Comparison of ENCODE assay signal across 10 mouse cellular contexts in the genomic region with DNA sequence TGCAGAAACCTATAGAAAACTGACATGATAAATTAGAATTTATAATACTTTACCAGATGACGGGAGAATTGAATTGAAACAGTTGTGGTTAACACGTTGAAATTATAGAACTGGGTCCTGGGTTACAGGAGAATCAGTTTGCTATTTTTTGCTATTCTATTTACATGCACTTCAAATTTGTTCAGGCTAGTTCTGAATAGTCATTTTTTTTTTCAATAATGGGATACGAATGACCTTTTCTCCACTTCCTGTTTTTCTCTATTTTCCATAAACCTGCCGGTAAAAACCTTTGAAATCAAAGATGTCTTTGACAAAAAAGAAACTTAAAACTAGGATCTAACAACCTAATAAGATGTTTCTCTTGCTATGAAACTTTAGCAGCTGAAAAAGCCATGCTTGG. TPM values are rescaled to one million over a fixed set of nuclear protein-coding genes. Genes with fewer than 3 reads are reported as not detected.
DNase-seq lines count a peak whose midpoint lies in the region; ATAC-seq and TF ChIP-seq lines count a peak whose summit lies in the region.
"Had no signal": no experiment of that assay in that cellular context is flagged by ENCODE, and none has a peak within 500 bp of the region (broad histone marks: within the 10 kb centered on the region; RNA-seq: fewer than 3 reads in every experiment).

No protein-coding gene starts in this region.

- no peak for TF ChIP-seq CTCF in stomach, postnatal 0 days (IDR thresholded peaks at IDR 0.05; ENCODE audit: low read depth)

- H3K4me1 ChIP-seq in heart, embryonic 16.5 days (ENCODE audit: control insufficient read depth, insufficient read depth, low read length), result peaks cover 14% of the 10 kb centered on the region
- H3K4me1 ChIP-seq in stomach, embryonic 15.5 days, result 0 out of 2 replicates have a peak, but pooled peaks cover 5% of the 10 kb centered on the region
- H3K4me1 ChIP-seq in stomach, postnatal 0 days (replicated peaks; ENCODE audit: control insufficient read depth, insufficient read depth), result no peaks in the 10 kb centered on the region
- peaks cover 31% of the 10 kb centered on the region for H3K4me1 ChIP-seq in liver, embryonic 11.5 days (replicated peaks; ENCODE audit: control insufficient read depth, insufficient read depth, low read length)
- H3K4me1 ChIP-seq: hindbrain, embryonic 13.5 days had no signal

- no peaks in the 10 kb centered on the region for H3K36me3 ChIP-seq in heart, embryonic 16.5 days (ENCODE audit: control insufficient read depth, insufficient read depth)
- no peaks in the 10 kb centered on the region for H3K36me3 ChIP-seq in stomach, embryonic 15.5 days
- no peaks in the 10 kb centered on the region for H3K36me3 ChIP-seq in stomach, postnatal 0 days (ENCODE audit: control insufficient read depth, insufficient read depth, low read length)
- H3K36me3 ChIP-seq in liver, embryonic 11.5 days (ENCODE audit: control insufficient read depth, insufficient read depth, low read length), result no peaks in the 10 kb centered on the region
- H3K36me3 ChIP-seq: embryonic facial prominence, embryonic 12.5 days; hindbrain, embryonic 13.5 days had no signal

- TF ChIP-seq EP300 in stomach, postnatal 0 days (optimal IDR thresholded peaks at IDR 0.05), result no peak

- no peak overlapping the region for H3K9ac ChIP-seq in heart, embryonic 16.5 days (ENCODE audit: low read length)
- no peak overlapping the region for H3K9ac ChIP-seq in stomach, embryonic 15.5 days
- H3K9ac ChIP-seq in stomach, postnatal 0 days (ENCODE audit: low read length), result no peak overlapping the region
- H3K9ac ChIP-seq in liver, embryonic 11.5 days (ENCODE audit: low read depth, low read length), result no peak overlapping the region
- H3K9ac ChIP-seq: embryonic facial prominence, embryonic 12.5 days; hindbrain, embryonic 13.5 days had no signal

- WGBS in heart, embryonic 16.5 days, result 58% methylated on average over 4 of the region's 4 CpGs
- WGBS in stomach, embryonic 15.5 days, result 59% methylated on average over 4 of the region's 4 CpGs
- WGBS in stomach, postnatal 0 days, result 57% methylated on average over 4 of the region's 4 CpGs
- 61% methylated on average over 4 of the region's 4 CpGs for WGBS in liver, embryonic 11.5 days

- ATAC-seq in heart, embryonic 16.5 days (replicated peaks; ENCODE audit: extremely low read depth, insufficient read depth, low FRiP score), result no peak
- no peak for ATAC-seq in stomach, embryonic 15.5 days (ENCODE audit: insufficient read depth, low FRiP score, low read depth)
- no peak for ATAC-seq in stomach, postnatal 0 days (ENCODE audit: low FRiP score, low TSS enrichment)
- no peak for ATAC-seq in liver, embryonic 11.5 days (replicated peaks; ENCODE audit: low FRiP score)
- ATAC-seq in megakaryocyte-erythroid progenitor cell, adult 5-6 weeks (replicated peaks; ENCODE audit: low FRiP score, low TSS enrichment, poor library complexity, severe bottlenecking), result no peak

- DNase-seq in heart, adult 11 months, result no peak
- no peak for DNase-seq in stomach, postnatal 0 days (ENCODE audit: low spot score)
- DNase-seq in liver, embryonic 11.5 days (ENCODE audit: low spot score), result no peak
- no peak for DNase-seq in cerebellum, postnatal 36 days
- DNase-seq: cerebellum, adult 9-10 months had no signal

- no peaks in the 10 kb centered on the region for H3K27me3 ChIP-seq in heart, embryonic 16.5 days (ENCODE audit: control insufficient read depth, insufficient read depth, low read length)
- no peaks in the 10 kb centered on the region for H3K27me3 ChIP-seq in stomach, embryonic 15.5 days (replicated peaks)
- no peaks in the 10 kb centered on the region for H3K27me3 ChIP-seq in stomach, postnatal 0 days (ENCODE audit: control insufficient read depth, insufficient read depth, low read length)
- no peaks in the 10 kb centered on the region for H3K27me3 ChIP-seq in liver, embryonic 11.5 days (replicated peaks; ENCODE audit: control insufficient read depth, insufficient read depth, low read length)
- H3K27me3 ChIP-seq: embryonic facial prominence, embryonic 12.5 days; hindbrain, embryonic 13.5 days had no signal

- H3K9me3 ChIP-seq in heart, embryonic 16.5 days (replicated peaks; ENCODE audit: control insufficient read depth, low read length), result no peaks in the 10 kb centered on the region
- H3K9me3 ChIP-seq in stomach, embryonic 15.5 days, result no peaks in the 10 kb centered on the region
- H3K9me3 ChIP-seq in stomach, postnatal 0 days (ENCODE audit: control insufficient read depth, low read length), result no peaks in the 10 kb centered on the region
- H3K9me3 ChIP-seq in liver, embryonic 11.5 days (ENCODE audit: control insufficient read depth, low read length), result no peaks in the 10 kb centered on the region
- H3K9me3 ChIP-seq: embryonic facial prominence, embryonic 12.5 days; hindbrain, embryonic 13.5 days had no signal

- H3K4me3 ChIP-seq in heart, embryonic 16.5 days (ENCODE audit: low read length), result 0 out of 2 replicates have a peak overlapping the region, but pooled peaks have one; percentile 30
- H3K4me3 ChIP-seq in stomach, embryonic 15.5 days (replicated peaks), result no peak overlapping the region
- no peak overlapping the region for H3K4me3 ChIP-seq in stomach, postnatal 0 days (ENCODE audit: low read depth, low read length)
- peak overlapping the region; percentile 36 for H3K4me3 ChIP-seq in liver, embryonic 11.5 days (ENCODE audit: low read depth, low read length)
- H3K4me3 ChIP-seq: embryonic facial prominence, embryonic 12.5 days; hindbrain, embryonic 13.5 days had no signal

- peak overlapping the region; percentile 56 for H3K4me2 ChIP-seq in heart, embryonic 16.5 days (ENCODE audit: low read depth, low read length)
- peak overlapping the region; percentile 17 for H3K4me2 ChIP-seq in stomach, embryonic 15.5 days
- no peak overlapping the region for H3K4me2 ChIP-seq in stomach, postnatal 0 days (replicated peaks; ENCODE audit: low read depth)
- H3K4me2 ChIP-seq in liver, embryonic 11.5 days, result peak overlapping the region; percentile 65
- H3K4me2 ChIP-seq: hindbrain, embryonic 13.5 days had no signal

- peak overlapping the region; percentile 86 for H3K27ac ChIP-seq in heart, embryonic 16.5 days (ENCODE audit: low read length)
- H3K27ac ChIP-seq in stomach, embryonic 15.5 days, result peak overlapping the region; percentile 13; the same call in 1 of the 2 replicates
- no peak overlapping the region for H3K27ac ChIP-seq in stomach, postnatal 0 days (replicated peaks)
- peak overlapping the region; percentile 33 for H3K27ac ChIP-seq in liver, embryonic 11.5 days (ENCODE audit: low read depth, low read length)
- H3K27ac ChIP-seq: hindbrain, embryonic 13.5 days had no signal

RNA-seq across cellular contexts. Expression of a gene that starts 0.7 kb away (rescaled TPM):
- polyA plus RNA-seq in heart, embryonic 16.5 days (2015; fragmentation: Nextera tagmentation; extraction: Ambion mirVana), result 3.2 and 3.6 TPM in 2 replicates
- 3.9 and 4.0 TPM in 2 replicates for polyA plus RNA-seq in stomach, embryonic 15.5 days (2015; fragmentation: Nextera tagmentation; extraction: Ambion mirVana)
- polyA plus RNA-seq in stomach, postnatal 0 days (2015; fragmentation: Nextera tagmentation; extraction: Ambion mirVana), result 1.5 and 1.7 TPM in 2 replicates
- polyA plus RNA-seq in liver, embryonic 11.5 days (2014; fragmentation: Nextera tagmentation; extraction: Ambion mirVana), result 5.1 and 5.4 TPM in 2 replicates
- total RNA-seq in megakaryocyte-erythroid progenitor cell, adult 5-6 weeks (2014; fragmentation: Nextera tagmentation), result 26.3 and 61.7 TPM in 2 replicates
- total RNA-seq in megakaryocyte-erythroid progenitor cell, adult 5-6 weeks (2017), result 16.2 and 30.3 TPM in 2 replicates

Comparison
In these comparisons a context has a peak if more than half of its experiments do, and no peak if none do; other contexts are left out.
1. H3K4me3 ChIP-seq: peak in heart, embryonic 16.5 days (single experiment) and liver, embryonic 11.5 days (single experiment); none in stomach, embryonic 15.5 days (single experiment) and stomach, postnatal 0 days (single experiment).